Mouse (Mus musculus): ENCODE measurements at regions not wholly inside any gene's neighbourhood (a gene's known extent, or its start where the extent isn't known, plus 50 kb on each side); places are given as distances from the start of the nearest gene placed in this dataset.
"Not testable (repeated sequence)": the region's sequence is repeated elsewhere in the genome, so short reads cannot be mapped to it uniquely, and the experiment has no call there.

DNA sequence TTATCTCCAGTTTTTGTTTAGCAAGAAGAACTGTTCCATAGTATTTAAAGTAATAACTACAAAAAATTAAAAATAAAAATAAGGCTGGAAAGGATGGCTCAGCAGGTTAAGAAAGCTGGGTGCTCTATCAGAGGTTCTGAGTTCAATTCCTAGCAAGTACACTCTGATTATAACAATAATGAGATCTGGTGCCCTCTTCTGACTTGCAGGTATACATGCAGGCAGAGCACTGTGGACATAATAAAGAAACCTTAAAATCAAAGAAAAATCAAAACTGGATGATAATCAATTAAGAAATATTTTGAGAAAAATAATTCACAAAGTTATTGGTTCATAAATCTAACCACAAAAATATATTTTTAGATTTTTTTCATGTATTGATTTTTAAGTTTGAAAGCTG lies 346.7 kb upstream of the Cdh8 start:
- ATAC-seq (ENCODE audit: low FRiP score, low read depth): no peak
- Histone ChIP-seq H3K4me2 (replicated peaks) (no peak overlapping the region), H3K27me3 (no peaks in the 10 kb centered on the region), H3K36me3 (no peaks in the 10 kb centered on the region), H3K27ac (no peak overlapping the region), H3K9me3 (no peaks in the 10 kb centered on the region), H3K4me3 (no peak overlapping the region), H3K9ac (no peak overlapping the region), H3K4me1 (no peaks in the 10 kb centered on the region)

DNA sequence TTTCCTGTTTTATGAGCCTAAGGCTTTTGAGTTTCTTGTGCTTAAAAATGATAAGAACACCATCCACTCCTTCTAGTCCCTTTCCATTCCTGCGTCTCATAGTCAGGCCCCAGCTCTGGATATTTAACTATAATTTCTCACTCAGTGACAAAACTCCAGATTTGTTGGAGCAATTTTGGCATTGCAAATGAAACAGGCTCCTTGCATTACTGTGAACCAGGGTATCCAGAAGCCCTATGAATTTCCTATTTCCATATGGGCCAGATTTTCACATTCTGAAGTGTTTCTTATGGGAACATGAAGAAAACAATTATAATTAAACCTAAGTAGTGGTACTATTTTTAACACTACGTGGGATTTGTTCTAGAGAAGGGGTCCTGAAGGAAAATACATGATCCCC lies 319.9 kb upstream of the Cdh8 start:
- Histone ChIP-seq H3K4me3 (no peak overlapping the region), H3K4me2 (replicated peaks) (no peak overlapping the region), H3K9ac (no peak overlapping the region), H3K27me3 (no peaks in the 10 kb centered on the region), H3K9me3 (no peaks in the 10 kb centered on the region), H3K36me3 (no peaks in the 10 kb centered on the region), H3K4me1 (no peaks in the 10 kb centered on the region), H3K27ac (no peak overlapping the region)
- ATAC-seq (ENCODE audit: low FRiP score, low read depth): no peak
- 84% methylated on average over 2 of the region's 2 CpGs for WGBS

DNA sequence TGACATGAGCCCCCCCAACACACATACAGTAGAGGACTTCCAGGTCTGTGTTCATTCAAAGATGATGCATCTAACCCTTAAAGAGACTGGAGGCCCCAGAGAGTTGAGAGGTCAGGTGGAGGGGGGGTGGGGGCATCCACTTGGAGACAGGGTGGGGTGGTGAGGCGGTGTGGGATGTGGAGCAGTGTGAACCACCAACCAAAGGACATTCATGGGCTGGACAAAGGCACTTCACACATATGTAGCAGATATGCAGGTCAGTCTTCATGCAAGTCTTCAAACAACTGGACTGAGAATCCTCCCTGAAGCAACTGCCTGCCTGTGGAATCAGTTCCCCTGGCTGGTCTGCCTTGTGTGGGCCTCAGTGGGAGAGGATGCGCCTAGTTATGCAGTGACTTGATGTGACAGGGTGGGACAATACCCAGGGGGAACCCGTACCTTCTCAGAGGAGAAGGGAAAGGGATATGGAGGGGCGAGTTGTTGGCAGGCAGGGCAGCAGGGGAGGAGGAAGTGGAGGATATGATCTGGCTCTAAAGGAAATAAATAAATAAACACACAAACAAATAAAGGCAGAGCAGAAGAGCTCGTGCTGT lies 308.5 kb upstream of the Cdh8 start:
- no peaks in the 10 kb centered on the region for H3K27me3 ChIP-seq
- WGBS: 76% methylated on average over 5 of the region's 5 CpGs
- H3K4me3 ChIP-seq: no peak overlapping the region
- H3K27ac ChIP-seq: no peak overlapping the region
- no peaks in the 10 kb centered on the region for H3K9me3 ChIP-seq
- no peaks in the 10 kb centered on the region for H3K36me3 ChIP-seq
- no peak overlapping the region for H3K9ac ChIP-seq
- no peak for ATAC-seq (ENCODE audit: low FRiP score, low read depth)
- H3K4me1 ChIP-seq: peaks cover 5% of the 10 kb centered on the region
- no peak overlapping the region for H3K4me2 ChIP-seq (replicated peaks)

DNA sequence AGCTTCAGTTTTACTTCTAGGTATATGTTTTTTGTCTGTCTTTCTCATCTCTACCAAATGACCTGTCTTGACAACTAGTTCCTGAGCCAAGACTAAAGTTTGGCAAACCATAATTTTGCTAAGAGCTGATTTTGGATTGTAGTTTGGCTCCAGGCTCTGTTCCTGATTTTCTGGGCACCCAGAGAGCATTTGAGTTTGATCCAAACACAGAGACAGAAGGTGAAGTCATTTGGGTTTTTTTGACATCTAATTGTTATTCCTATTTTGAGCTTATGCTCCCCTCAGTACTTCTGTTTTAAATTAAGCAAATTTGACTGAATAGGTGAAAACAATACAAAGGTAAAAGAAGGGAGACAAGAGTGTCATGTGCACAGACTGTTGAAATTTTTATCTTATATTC lies 302.7 kb upstream of the Cdh8 start:
- Histone ChIP-seq H3K36me3 (no peaks in the 10 kb centered on the region), H3K27ac (no peak overlapping the region), H3K4me3 (no peak overlapping the region), H3K27me3 (no peaks in the 10 kb centered on the region), H3K9ac (no peak overlapping the region), H3K9me3 (no peaks in the 10 kb centered on the region), H3K4me2 (replicated peaks) (no peak overlapping the region), H3K4me1 (peaks cover 5% of the 10 kb centered on the region)
- no peak for ATAC-seq (ENCODE audit: low FRiP score, low read depth)

DNA sequence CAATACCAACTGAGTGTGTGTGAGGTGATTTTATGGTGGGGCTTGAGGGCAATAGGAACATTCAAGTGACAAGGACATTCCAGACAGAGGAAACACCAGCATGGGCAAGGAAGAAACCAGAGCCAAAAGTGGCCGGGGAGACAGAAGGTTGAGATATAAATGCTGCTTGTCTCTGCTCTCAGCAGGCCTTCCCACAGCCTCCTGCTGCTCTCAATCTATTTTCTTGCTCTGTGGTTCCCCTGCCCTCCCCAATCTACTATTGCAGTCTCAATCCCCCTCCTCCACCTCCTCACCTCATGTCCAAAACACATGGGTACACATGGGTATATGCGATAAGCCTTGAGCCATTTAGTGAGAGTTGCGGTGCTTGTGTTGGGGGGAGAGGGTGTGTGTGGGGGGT lies 265.4 kb upstream of the Cdh8 start:
- Histone ChIP-seq H3K27me3 (no peaks in the 10 kb centered on the region), H3K27ac (no peak overlapping the region), H3K9ac (no peak overlapping the region), H3K4me1 (no peaks in the 10 kb centered on the region), H3K9me3 (no peaks in the 10 kb centered on the region), H3K36me3 (no peaks in the 10 kb centered on the region), H3K4me3 (no peak overlapping the region), H3K4me2 (replicated peaks) (no peak overlapping the region)
- ATAC-seq (ENCODE audit: low FRiP score, low read depth): no peak
- WGBS: 58% methylated on average over 3 of the region's 3 CpGs

DNA sequence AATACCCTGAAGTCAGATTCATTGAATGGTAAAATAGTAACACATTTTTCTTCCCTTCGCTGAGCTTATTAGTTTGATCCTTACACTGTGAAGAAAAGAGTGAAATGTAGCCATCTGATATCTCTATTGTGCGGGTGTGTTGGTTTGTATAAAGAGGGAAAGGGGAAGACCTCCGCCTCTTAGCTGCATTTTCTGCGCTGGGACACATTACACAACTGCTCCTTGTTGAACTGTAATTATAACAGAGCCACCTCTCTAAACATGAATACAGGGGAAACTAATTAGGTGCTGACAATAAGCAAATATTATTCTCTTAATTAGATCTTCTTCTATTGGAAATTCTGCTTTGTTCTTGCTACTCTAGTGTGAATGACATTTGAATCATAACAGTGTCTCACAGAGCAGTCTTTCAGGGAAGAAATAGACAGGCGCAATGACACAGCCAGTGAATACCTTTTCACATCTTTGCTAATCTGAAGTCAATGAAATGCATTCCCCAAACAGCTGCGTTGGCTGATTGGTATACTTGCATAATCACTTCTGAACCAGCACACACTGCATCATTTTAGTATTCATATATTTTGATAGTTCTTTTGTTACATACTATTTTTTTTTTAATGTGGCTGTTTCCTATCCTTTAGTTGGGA lies 263.1 kb upstream of the Cdh8 start:
- not testable (repeated sequence) for H3K27ac ChIP-seq; ATAC-seq (ENCODE audit: low FRiP score, low read depth); H3K27me3 ChIP-seq; H3K4me3 ChIP-seq; H3K9me3 ChIP-seq; H3K9ac ChIP-seq; H3K4me2 ChIP-seq (replicated peaks); H3K36me3 ChIP-seq; H3K4me1 ChIP-seq
- WGBS: 83% methylated on average over 6 of the region's 6 CpGs

DNA sequence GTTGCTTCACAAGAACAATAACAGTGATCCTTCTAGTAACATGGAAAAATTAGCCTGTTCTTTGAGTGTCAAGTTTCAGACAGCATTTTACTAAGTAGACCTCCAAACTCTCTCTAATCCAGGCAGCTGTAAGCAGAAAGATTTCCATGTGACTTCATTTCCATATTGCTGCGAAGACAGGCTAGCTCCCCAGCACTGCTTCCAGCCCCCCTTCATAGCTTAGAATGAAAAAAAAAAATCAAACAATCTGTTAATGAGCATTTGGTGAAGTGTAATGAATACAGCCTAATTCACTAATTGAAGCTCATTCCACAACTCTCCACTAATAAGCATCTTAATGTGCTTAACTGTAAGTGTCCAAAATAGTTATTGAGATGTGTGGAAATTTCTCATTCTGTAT lies 251.4 kb upstream of the Cdh8 start:
- WGBS: 50% methylated on average over 1 of the region's 1 CpGs
- H3K27ac ChIP-seq: not testable (repeated sequence)

DNA sequence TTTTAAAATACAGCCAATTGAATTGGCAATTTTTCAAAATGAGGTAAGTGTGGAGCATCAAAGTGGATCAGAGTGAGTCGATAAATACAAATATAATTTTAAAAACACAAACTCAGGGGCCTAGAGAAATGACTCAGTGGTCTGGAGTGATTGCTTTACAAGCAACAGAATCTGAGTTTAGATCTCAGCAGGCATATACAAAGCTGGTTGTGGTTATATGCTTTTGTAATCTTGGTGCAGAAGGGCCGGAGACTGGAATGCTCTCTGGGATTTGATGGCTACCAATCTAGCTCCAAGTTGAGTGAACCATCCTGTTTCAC lies 235.0 kb upstream of the Cdh8 start:
- 26% methylated on average over 2 of the region's 2 CpGs for WGBS
- Histone ChIP-seq H3K9ac (no peak overlapping the region), H3K36me3 (no peaks in the 10 kb centered on the region), H3K4me1 (no peaks in the 10 kb centered on the region), H3K9me3 (no peaks in the 10 kb centered on the region), H3K27ac (no peak overlapping the region), H3K4me3 (no peak overlapping the region), H3K27me3 (no peaks in the 10 kb centered on the region), H3K4me2 (replicated peaks) (no peak overlapping the region)
- 0 out of 2 replicates have a peak, but pooled peaks have one; percentile 78 for ATAC-seq (ENCODE audit: low FRiP score, low read depth)

More for the DNA sequence above, 251.4 kb upstream of the Cdh8 start:
- H3K4me1 ChIP-seq; H3K9ac ChIP-seq; H3K36me3 ChIP-seq; H3K4me2 ChIP-seq (replicated peaks); H3K9me3 ChIP-seq; H3K27me3 ChIP-seq; ATAC-seq (ENCODE audit: low FRiP score, low read depth); H3K4me3 ChIP-seq: not testable (repeated sequence)

DNA sequence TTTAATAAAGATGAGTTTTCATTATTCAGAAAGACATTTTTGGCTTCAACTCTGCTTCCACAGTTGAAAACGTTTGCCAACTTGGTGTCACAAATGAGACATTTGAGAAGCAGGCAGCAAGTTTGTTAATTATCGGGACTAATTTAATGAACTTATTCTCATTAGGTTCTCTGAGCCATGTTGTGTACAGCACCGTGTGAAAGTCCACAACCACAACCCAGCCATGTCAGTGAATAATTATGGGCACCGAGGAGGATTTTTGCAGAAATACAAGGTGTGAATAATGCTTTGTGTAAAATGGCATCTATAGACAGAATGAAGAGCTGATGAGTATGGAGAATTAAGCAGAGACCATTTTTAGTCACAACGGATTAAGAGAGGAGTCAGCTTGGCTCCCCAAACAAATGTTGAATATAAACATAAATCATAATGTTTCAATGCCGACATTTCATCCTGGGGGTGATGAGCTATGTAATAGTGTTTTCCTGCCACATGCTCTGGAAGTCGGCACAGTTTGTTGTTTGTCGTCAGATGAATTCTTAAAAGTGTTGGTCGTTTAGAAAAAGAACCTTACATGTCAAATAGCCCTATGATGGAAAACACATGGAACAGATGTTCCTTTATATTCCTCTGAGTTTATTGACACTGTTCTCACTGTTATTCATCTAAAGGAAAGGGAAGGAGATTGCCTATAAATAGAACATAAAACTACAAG lies 234.5 kb upstream of the Cdh8 start:
- peak; percentile 71; the same call in 1 of the 2 replicates for ATAC-seq (ENCODE audit: low FRiP score, low read depth)

DNA sequence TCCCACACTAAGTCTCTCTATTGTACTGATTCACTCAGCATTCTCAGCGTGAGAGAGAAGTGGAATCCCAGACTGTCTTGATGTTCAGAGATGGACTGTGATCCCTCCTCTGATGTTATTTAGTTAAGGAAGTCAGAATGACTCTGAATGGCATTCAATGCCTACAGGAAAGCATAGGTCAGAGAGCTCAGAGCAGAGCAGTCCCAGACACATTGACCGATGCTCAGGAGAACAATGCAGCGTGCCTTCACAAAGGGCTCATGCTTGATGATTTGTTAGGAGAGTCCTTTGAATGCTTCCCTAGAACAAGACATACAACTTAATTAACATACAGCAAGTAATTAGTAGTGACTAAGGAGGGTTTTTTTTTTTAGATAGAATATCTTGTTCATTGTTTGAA lies 224.3 kb upstream of the Cdh8 start:
- Histone ChIP-seq H3K4me1 (no peaks in the 10 kb centered on the region), H3K27ac (no peak overlapping the region), H3K9ac (no peak overlapping the region), H3K9me3 (peaks cover 6% of the 10 kb centered on the region), H3K27me3 (no peaks in the 10 kb centered on the region), H3K36me3 (no peaks in the 10 kb centered on the region), H3K4me3 (no peak overlapping the region), H3K4me2 (replicated peaks) (no peak overlapping the region)
- 87% methylated on average over 3 of the region's 3 CpGs for WGBS
- ATAC-seq (ENCODE audit: low FRiP score, low read depth): no peak

More for the DNA sequence above, 234.5 kb upstream of the Cdh8 start:
- no peak overlapping the region for H3K4me2 ChIP-seq (replicated peaks)
- no peaks in the 10 kb centered on the region for H3K27me3 ChIP-seq
- no peaks in the 10 kb centered on the region for H3K36me3 ChIP-seq
- H3K9me3 ChIP-seq: no peaks in the 10 kb centered on the region
- no peak overlapping the region for H3K4me3 ChIP-seq
- no peaks in the 10 kb centered on the region for H3K4me1 ChIP-seq
- no peak overlapping the region for H3K27ac ChIP-seq
- 50% methylated on average over 9 of the region's 9 CpGs for WGBS
- H3K9ac ChIP-seq: no peak overlapping the region

DNA sequence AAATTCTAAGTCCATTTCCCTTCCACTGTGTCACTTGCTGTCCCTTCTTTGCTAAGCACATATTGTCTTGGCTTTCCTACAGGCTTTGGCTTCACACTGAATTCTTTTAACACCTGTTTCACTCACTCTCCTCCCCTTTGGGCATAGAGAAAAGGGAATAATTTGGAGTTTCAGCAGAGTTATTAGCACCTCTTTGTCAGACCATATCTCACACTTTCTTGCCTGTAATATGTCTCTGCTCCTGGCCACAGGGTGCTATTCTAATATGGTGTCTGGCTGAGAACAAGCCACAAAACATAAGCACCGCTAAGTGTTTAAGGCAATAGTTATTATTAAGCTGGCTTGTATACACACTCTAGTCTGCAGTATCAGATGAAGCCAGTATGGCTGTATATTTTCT lies 214.7 kb upstream of the Cdh8 start:
- not testable (repeated sequence) for H3K9me3 ChIP-seq; ATAC-seq (ENCODE audit: low FRiP score, low read depth)
- WGBS: 65% methylated on average over 1 of the region's 1 CpGs

DNA sequence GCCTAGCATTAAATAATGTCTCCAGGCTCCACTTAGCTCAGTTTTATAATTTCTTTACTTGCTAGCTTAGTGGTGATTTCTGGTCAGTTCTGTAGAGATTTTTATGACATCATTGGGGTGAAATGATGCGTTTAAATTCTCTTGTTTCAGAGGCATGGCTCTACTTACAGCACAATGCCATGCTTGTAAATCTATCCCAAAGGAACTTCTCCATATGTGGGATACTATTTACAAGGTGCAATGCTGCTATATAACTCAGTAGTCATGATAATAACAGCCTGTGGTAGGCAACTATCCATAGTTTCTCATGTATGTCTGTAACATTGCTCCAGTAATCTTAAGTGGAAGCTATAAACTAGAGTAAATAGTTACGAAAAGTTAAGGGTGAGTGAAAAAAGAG lies 205.4 kb upstream of the Cdh8 start:
- Histone ChIP-seq H3K9me3 (no peaks in the 10 kb centered on the region), H3K4me1 (no peaks in the 10 kb centered on the region), H3K27ac (no peak overlapping the region), H3K36me3 (no peaks in the 10 kb centered on the region), H3K4me2 (replicated peaks) (no peak overlapping the region), H3K27me3 (0 out of 2 replicates have a peak, but pooled peaks cover 5% of the 10 kb centered on the region), H3K4me3 (no peak overlapping the region), H3K9ac (no peak overlapping the region)
- 22% methylated on average over 2 of the region's 2 CpGs for WGBS
- ATAC-seq (ENCODE audit: low FRiP score, low read depth): peak; percentile 71; the same call in 1 of the 2 replicates

More for the DNA sequence above, 214.7 kb upstream of the Cdh8 start:
- H3K4me3 ChIP-seq; H3K9ac ChIP-seq; H3K4me2 ChIP-seq (replicated peaks); H3K36me3 ChIP-seq; H3K4me1 ChIP-seq; H3K27me3 ChIP-seq; H3K27ac ChIP-seq: not testable (repeated sequence)

DNA sequence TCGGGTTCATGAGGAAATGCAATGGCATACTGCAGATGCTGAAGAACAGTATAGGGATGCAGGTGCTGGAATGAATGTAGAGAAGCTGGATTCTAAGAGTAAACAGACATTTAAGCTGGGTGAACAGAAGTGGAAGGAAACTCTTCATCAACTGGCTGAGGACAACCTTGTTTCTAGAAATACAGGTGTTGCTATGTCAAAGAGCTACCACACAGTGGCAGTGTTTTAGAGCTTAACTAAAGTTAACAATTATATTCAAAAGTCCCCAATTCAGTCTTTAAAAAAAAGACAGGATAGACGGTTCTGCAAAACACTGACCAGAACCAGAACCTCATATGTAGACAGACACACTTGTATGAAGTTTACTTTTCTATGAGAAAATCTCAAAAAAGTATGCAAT lies 188.1 kb upstream of the Cdh8 start:
- H3K4me2 ChIP-seq (replicated peaks); H3K9me3 ChIP-seq; ATAC-seq (ENCODE audit: low FRiP score, low read depth); H3K27me3 ChIP-seq; H3K4me1 ChIP-seq; H3K9ac ChIP-seq; H3K4me3 ChIP-seq; H3K36me3 ChIP-seq; H3K27ac ChIP-seq: not testable (repeated sequence)
- 52% methylated on average over 2 of the region's 2 CpGs for WGBS

All from limb, embryonic 13.5 days (tissue).